Mouse (Mus musculus) heart, adult 2 months (tissue): Measurements from ENCODE around the gene Vmp1.

Experiments
- CTCF ChIP-seq: fragments of 200-600 bp; IDR thresholded peaks from 2 replicates; pipeline ENCODE4 v1.8.1; 2022; ENCODE audit warnings: antibody characterized with exemption, mild to moderate bottlenecking, moderate library complexity
- POLR2A ChIP-seq: fragments of 200-500 bp; IDR thresholded peaks from 2 replicates; pipeline ENCODE4 v1.6.1; 2011; ENCODE audit warnings: mild to moderate bottlenecking, low read depth, low read length, control low read depth; ENCODE audit not compliant: insufficient read depth

DNA sequence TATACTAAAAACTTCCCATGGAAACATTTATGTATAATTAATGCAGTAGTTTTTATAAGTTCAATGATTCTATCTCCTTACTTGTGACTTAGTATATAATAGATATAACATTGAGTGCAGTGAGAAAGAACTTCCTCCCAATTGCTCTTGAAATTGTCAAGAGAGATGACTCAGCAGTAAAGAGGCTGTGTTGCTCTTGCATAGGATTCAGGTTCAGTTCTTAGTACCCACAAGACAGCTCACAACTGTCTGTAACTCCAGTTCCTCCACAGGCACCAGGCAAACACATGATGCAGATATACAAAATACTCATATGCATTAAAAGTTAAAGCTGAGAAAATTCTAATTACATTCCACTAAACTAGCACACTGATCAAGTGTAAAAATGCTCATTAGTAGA, 25.8 kb downstream of the Vmp1 start:
- TF ChIP-seq CTCF = no peak
- no peak for TF ChIP-seq POLR2A
